Mouse (Mus musculus): ENCODE data around the gene Tuba4a. TPM values are rescaled to one million over a fixed set of nuclear protein-coding genes. Genes with fewer than 3 reads are reported as not detected.
"Not testable (repeated sequence)": the region's sequence is repeated elsewhere in the genome, so short reads cannot be mapped to it uniquely, and the experiment has no call there.

The Tuba4a gene
- polyA plus RNA-seq, 1 experiment from 2014 or later, result 18.0 TPM

- no peak for ATAC-seq (ENCODE audit: insufficient read depth, low FRiP score, low TSS enrichment)
- H3K4me1 ChIP-seq (ENCODE audit: control insufficient read depth, insufficient read depth, low read length), result no peaks in the 10 kb centered on the region
- H3K27ac ChIP-seq (ENCODE audit: low read depth, low read length), result no peak overlapping the region
- no peak overlapping the region for H3K9ac ChIP-seq (ENCODE audit: low read length)
- WGBS, result 92% methylated on average over 14 of the region's 14 CpGs
- no peak overlapping the region for H3K4me2 ChIP-seq (ENCODE audit: low read depth)
- H3K36me3 ChIP-seq (ENCODE audit: control insufficient read depth, insufficient read depth, low read length), result no peaks in the 10 kb centered on the region
- no peaks in the 10 kb centered on the region for H3K9me3 ChIP-seq (ENCODE audit: control insufficient read depth, low read length)
- H3K27me3 ChIP-seq (ENCODE audit: control insufficient read depth, insufficient read depth, low read length), result no peaks in the 10 kb centered on the region
- no peak for DNase-seq (ENCODE audit: low spot score)
- no peak overlapping the region for H3K4me3 ChIP-seq (ENCODE audit: low read depth, low read length)
Observed at GRCm38 (mm10) chr1:75243411-75243810, 23.7 kb upstream of the Tuba4a start.

- ATAC-seq (ENCODE audit: insufficient read depth, low FRiP score, low TSS enrichment), result no peak
- Histone ChIP-seq H3K27ac (ENCODE audit: low read depth, low read length) (no peak overlapping the region), H3K4me1 (ENCODE audit: control insufficient read depth, insufficient read depth, low read length) (no peaks in the 10 kb centered on the region), H3K9ac (ENCODE audit: low read length) (no peak overlapping the region), H3K4me2 (ENCODE audit: low read depth) (no peak overlapping the region), H3K36me3 (ENCODE audit: control insufficient read depth, insufficient read depth, low read length) (no peaks in the 10 kb centered on the region), H3K9me3 (ENCODE audit: control insufficient read depth, low read length) (no peaks in the 10 kb centered on the region), H3K4me3 (ENCODE audit: low read depth, low read length) (no peak overlapping the region), H3K27me3 (ENCODE audit: control insufficient read depth, insufficient read depth, low read length) (no peaks in the 10 kb centered on the region)
- WGBS, result 86% methylated on average over 10 of the region's 10 CpGs
- no peak for DNase-seq (ENCODE audit: low spot score)
Observed at GRCm38 (mm10) chr1:75239591-75239990, 19.9 kb upstream of the Tuba4a start.

- Histone ChIP-seq H3K27ac (ENCODE audit: low read depth, low read length) (peak within 1 kb of the TSS; percentile 76), H3K4me3 (ENCODE audit: low read depth, low read length) (peak within 1 kb of the TSS; percentile 51), H3K4me1 (ENCODE audit: control insufficient read depth, insufficient read depth, low read length) (no peaks in the 10 kb centered on the region), H3K9ac (ENCODE audit: low read length) (peak within 1 kb of the TSS; percentile 61), H3K36me3 (ENCODE audit: control insufficient read depth, insufficient read depth, low read length) (no peaks in the 10 kb centered on the region), H3K27me3 (ENCODE audit: control insufficient read depth, insufficient read depth, low read length) (no peaks in the 10 kb centered on the region), H3K9me3 (ENCODE audit: control insufficient read depth, low read length) (no peaks in the 10 kb centered on the region), H3K4me2 (ENCODE audit: low read depth) (peak within 1 kb of the TSS; percentile 69)
- peak; percentile 77 for DNase-seq (ENCODE audit: low spot score)
- peak; percentile 81 for ATAC-seq (ENCODE audit: insufficient read depth, low FRiP score, low TSS enrichment)
- under 1% methylated on average over 49 of the region's 64 CpGs for WGBS
Observed at GRCm38 (mm10) chr1:75236117-75237050, 16.7 kb upstream of the Tuba4a start, which contains the start of gene Dnajb2. Dnajb2 (plus strand) TSS chr1:75236406.

GRCm38 (mm10) chr1:75234606-75235005 lies 14.9 kb upstream of the Tuba4a start:
- 3% methylated on average over 8 of the region's 8 CpGs for WGBS
- peak; percentile 53 for DNase-seq (ENCODE audit: low spot score)
- H3K4me3 ChIP-seq (ENCODE audit: low read depth, low read length), result no peak overlapping the region
- H3K27ac ChIP-seq (ENCODE audit: low read depth, low read length), result no peak overlapping the region
- H3K9me3 ChIP-seq (ENCODE audit: control insufficient read depth, low read length), result no peaks in the 10 kb centered on the region
- no peaks in the 10 kb centered on the region for H3K4me1 ChIP-seq (ENCODE audit: control insufficient read depth, insufficient read depth, low read length)
- no peak overlapping the region for H3K4me2 ChIP-seq (ENCODE audit: low read depth)
- H3K9ac ChIP-seq (ENCODE audit: low read length), result no peak overlapping the region
- ATAC-seq (ENCODE audit: insufficient read depth, low FRiP score, low TSS enrichment), result no peak; the same call in 1 of the 2 replicates
- no peaks in the 10 kb centered on the region for H3K36me3 ChIP-seq (ENCODE audit: control insufficient read depth, insufficient read depth, low read length)
- no peaks in the 10 kb centered on the region for H3K27me3 ChIP-seq (ENCODE audit: control insufficient read depth, insufficient read depth, low read length)

GRCm38 (mm10) chr1:75232489-75232888 lies 12.8 kb upstream of the Tuba4a start:
- H3K4me1 ChIP-seq (ENCODE audit: control insufficient read depth, insufficient read depth, low read length); H3K4me3 ChIP-seq (ENCODE audit: low read depth, low read length); H3K36me3 ChIP-seq (ENCODE audit: control insufficient read depth, insufficient read depth, low read length); H3K9me3 ChIP-seq (ENCODE audit: control insufficient read depth, low read length); H3K4me2 ChIP-seq (ENCODE audit: low read depth); H3K27ac ChIP-seq (ENCODE audit: low read depth, low read length); DNase-seq (ENCODE audit: low spot score); H3K9ac ChIP-seq (ENCODE audit: low read length); ATAC-seq (ENCODE audit: insufficient read depth, low FRiP score, low TSS enrichment); H3K27me3 ChIP-seq (ENCODE audit: control insufficient read depth, insufficient read depth, low read length): not testable (repeated sequence)
- WGBS, result 58% methylated on average over 4 of the region's 4 CpGs

- ATAC-seq (ENCODE audit: insufficient read depth, low FRiP score, low TSS enrichment) (no peak), DNase-seq (ENCODE audit: low spot score) (no peak)
- WGBS, result 78% methylated on average over 5 of the region's 5 CpGs
- Histone ChIP-seq H3K27me3 (ENCODE audit: control insufficient read depth, insufficient read depth, low read length) (no peaks in the 10 kb centered on the region), H3K9ac (ENCODE audit: low read length) (no peak within 1 kb of the TSS), H3K9me3 (ENCODE audit: control insufficient read depth, low read length) (no peaks in the 10 kb centered on the region), H3K36me3 (ENCODE audit: control insufficient read depth, insufficient read depth, low read length) (no peaks in the 10 kb centered on the region), H3K27ac (ENCODE audit: low read depth, low read length) (no peak within 1 kb of the TSS), H3K4me3 (ENCODE audit: low read depth, low read length) (no peak within 1 kb of the TSS), H3K4me2 (ENCODE audit: low read depth) (no peak within 1 kb of the TSS), H3K4me1 (ENCODE audit: control insufficient read depth, insufficient read depth, low read length) (no peaks in the 10 kb centered on the region)
Observed at GRCm38 (mm10) chr1:75231664-75232152, 12.0 kb upstream of the Tuba4a start, which contains the start of gene A630095N17Rik. A630095N17Rik (minus strand) TSS chr1:75232102.

GRCm38 (mm10) chr1:75231224-75231623 lies 11.6 kb upstream of the Tuba4a start:
- WGBS, result 79% methylated on average over 4 of the region's 4 CpGs
- no peaks in the 10 kb centered on the region for H3K36me3 ChIP-seq (ENCODE audit: control insufficient read depth, insufficient read depth, low read length)

GRCm38 (mm10) chr1:75230335-75230994 lies 10.8 kb upstream of the Tuba4a start:
- H3K4me3 ChIP-seq (ENCODE audit: low read depth, low read length), result no peak overlapping the region
- H3K9me3 ChIP-seq (ENCODE audit: control insufficient read depth, low read length), result no peaks in the 10 kb centered on the region
- H3K4me2 ChIP-seq (ENCODE audit: low read depth), result no peak overlapping the region
- no peaks in the 10 kb centered on the region for H3K36me3 ChIP-seq (ENCODE audit: control insufficient read depth, insufficient read depth, low read length)
- 73% methylated on average over 7 of the region's 7 CpGs for WGBS
- no peak for ATAC-seq (ENCODE audit: insufficient read depth, low FRiP score, low TSS enrichment)
- H3K27me3 ChIP-seq (ENCODE audit: control insufficient read depth, insufficient read depth, low read length), result no peaks in the 10 kb centered on the region
- no peak overlapping the region for H3K9ac ChIP-seq (ENCODE audit: low read length)
- no peak overlapping the region for H3K27ac ChIP-seq (ENCODE audit: low read depth, low read length)
- no peaks in the 10 kb centered on the region for H3K4me1 ChIP-seq (ENCODE audit: control insufficient read depth, insufficient read depth, low read length)
- no peak for DNase-seq (ENCODE audit: low spot score)

More at GRCm38 (mm10) chr1:75231224-75231623, 11.6 kb upstream of the Tuba4a start:
- DNase-seq (ENCODE audit: low spot score) (no peak), ATAC-seq (ENCODE audit: insufficient read depth, low FRiP score, low TSS enrichment) (no peak)
- no peak overlapping the region for H3K9ac ChIP-seq (ENCODE audit: low read length)
- no peaks in the 10 kb centered on the region for H3K27me3 ChIP-seq (ENCODE audit: control insufficient read depth, insufficient read depth, low read length)
- no peak overlapping the region for H3K4me2 ChIP-seq (ENCODE audit: low read depth)
- no peak overlapping the region for H3K27ac ChIP-seq (ENCODE audit: low read depth, low read length)
- H3K9me3 ChIP-seq (ENCODE audit: control insufficient read depth, low read length), result no peaks in the 10 kb centered on the region
- H3K4me1 ChIP-seq (ENCODE audit: control insufficient read depth, insufficient read depth, low read length), result no peaks in the 10 kb centered on the region
- H3K4me3 ChIP-seq (ENCODE audit: low read depth, low read length), result no peak overlapping the region

Measured in neural tube, embryonic 11.5 days (tissue).